Mouse (Mus musculus): ENCODE measurements around the gene Pramel3. TPM values are rescaled to one million over a fixed set of nuclear protein-coding genes. Genes with fewer than 3 reads are reported as not detected.
"Not testable (repeated sequence)": the region's sequence is repeated elsewhere in the genome, so short reads cannot be mapped to it uniquely, and the experiment has no call there.

Pramel3 gene
- not detected in 2 replicates for polyA plus RNA-seq (2014; fragmentation: Nextera tagmentation; extraction: Ambion mirVana)

DNA sequence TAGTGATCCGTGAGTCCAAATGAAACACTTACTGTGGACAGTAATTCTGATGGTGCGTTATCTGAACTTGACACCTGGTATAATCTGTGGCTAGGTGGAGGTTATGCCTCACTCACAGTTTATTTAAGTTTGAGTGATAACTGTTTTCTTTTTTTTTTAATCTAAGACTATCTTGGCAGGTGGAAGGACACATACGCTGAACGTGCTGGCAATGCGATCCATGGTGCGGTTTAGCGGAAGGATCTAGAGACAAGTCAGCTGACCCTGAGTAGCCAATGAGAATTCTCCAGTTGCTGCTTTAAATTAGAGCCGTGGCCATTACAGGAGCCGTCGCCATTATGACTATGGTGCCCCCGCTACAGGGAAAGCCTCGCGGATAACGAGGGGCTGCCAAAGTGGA is at the start of gene Pramel3:
TSS of gene Pramel3 (plus strand) at position 301 of the 400 bp plus-strand sequence.
- H3K27ac ChIP-seq (ENCODE audit: low read depth, low read length); ATAC-seq (ENCODE audit: insufficient read depth, low FRiP score, low TSS enrichment); H3K9ac ChIP-seq (ENCODE audit: low read length); H3K4me1 ChIP-seq (ENCODE audit: control insufficient read depth, insufficient read depth, low read length); H3K4me3 ChIP-seq (ENCODE audit: low read depth, low read length); H3K27me3 ChIP-seq (ENCODE audit: control insufficient read depth, insufficient read depth, low read length); H3K4me2 ChIP-seq (ENCODE audit: low read depth); H3K36me3 ChIP-seq (ENCODE audit: control insufficient read depth, insufficient read depth, low read length); DNase-seq (ENCODE audit: low spot score); H3K9me3 ChIP-seq (ENCODE audit: control insufficient read depth, low read length): not testable (repeated sequence)
- 97% methylated on average over 14 of the region's 14 CpGs for WGBS

DNA sequence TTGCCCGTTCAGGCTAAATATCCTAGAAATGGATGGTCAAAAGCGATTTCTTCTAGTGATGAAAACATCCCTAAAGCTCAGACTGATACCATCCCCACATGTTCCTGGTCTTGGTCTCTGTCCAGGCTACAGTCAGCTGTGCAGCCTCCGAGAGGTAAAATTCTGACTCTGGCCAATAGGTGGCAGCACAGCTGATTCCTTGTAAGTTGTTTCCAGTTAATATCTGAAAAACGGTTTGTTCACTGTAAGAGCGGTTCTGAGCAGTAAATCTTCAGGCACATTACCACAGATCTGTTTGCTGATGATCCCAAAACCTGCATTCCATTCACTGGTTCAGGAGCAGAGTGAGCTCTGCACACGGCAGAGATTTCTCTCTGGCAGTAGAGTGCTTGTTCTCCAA is 58.6 kb downstream of the Pramel3 start:
- not testable (repeated sequence) for H3K27me3 ChIP-seq (ENCODE audit: control insufficient read depth, insufficient read depth, low read length); H3K36me3 ChIP-seq (ENCODE audit: control insufficient read depth, insufficient read depth, low read length); DNase-seq (ENCODE audit: low spot score); ATAC-seq (ENCODE audit: insufficient read depth, low FRiP score, low TSS enrichment); H3K9me3 ChIP-seq (ENCODE audit: control insufficient read depth, low read length); H3K4me2 ChIP-seq (ENCODE audit: low read depth); H3K27ac ChIP-seq (ENCODE audit: low read depth, low read length); H3K4me3 ChIP-seq (ENCODE audit: low read depth, low read length); H3K9ac ChIP-seq (ENCODE audit: low read length); H3K4me1 ChIP-seq (ENCODE audit: control insufficient read depth, insufficient read depth, low read length)
- 48% methylated on average over 2 of the region's 6 CpGs for WGBS

DNA sequence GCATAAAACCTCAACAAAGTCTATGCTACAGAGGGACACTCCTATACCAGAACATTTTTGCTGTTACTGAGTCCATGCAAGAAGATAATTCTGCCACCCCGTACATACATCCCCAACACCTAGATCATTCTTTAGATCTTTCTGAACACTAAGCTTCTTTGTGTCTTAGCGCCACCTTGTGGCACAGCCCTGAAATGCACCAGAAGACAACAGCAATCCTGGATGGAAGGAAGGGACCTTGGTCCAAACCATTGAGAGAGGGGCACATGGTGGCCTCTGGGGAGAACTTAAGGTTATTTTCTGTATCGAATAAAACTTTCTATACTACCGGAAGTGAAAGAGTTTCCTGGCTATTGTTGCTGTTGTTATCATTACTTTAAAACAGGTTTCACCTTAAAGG is 59.8 kb downstream of the Pramel3 start:
- not testable (repeated sequence) for H3K27me3 ChIP-seq (ENCODE audit: control insufficient read depth, insufficient read depth, low read length); ATAC-seq (ENCODE audit: insufficient read depth, low FRiP score, low TSS enrichment); H3K36me3 ChIP-seq (ENCODE audit: control insufficient read depth, insufficient read depth, low read length); H3K4me1 ChIP-seq (ENCODE audit: control insufficient read depth, insufficient read depth, low read length); H3K4me3 ChIP-seq (ENCODE audit: low read depth, low read length); H3K4me2 ChIP-seq (ENCODE audit: low read depth); H3K9me3 ChIP-seq (ENCODE audit: control insufficient read depth, low read length); DNase-seq (ENCODE audit: low spot score); H3K27ac ChIP-seq (ENCODE audit: low read depth, low read length); H3K9ac ChIP-seq (ENCODE audit: low read length)
- no CpG with 5 or more reads among the region's 4 CpGs for WGBS

Other genes with a start within 250 kb of the Pramel3 start
- gene Gm15023, start 124.7 kb upstream of the Pramel3 start, polyA plus RNA-seq (2014; fragmentation: Nextera tagmentation; extraction: Ambion mirVana) = not detected in 2 replicates
- 0.74 and 0.96 TPM in 2 replicates for gene Tceal6, start 91.6 kb upstream of the Pramel3 start, polyA plus RNA-seq (2014; fragmentation: Nextera tagmentation; extraction: Ambion mirVana)
- gene Gm5128, start 71.0 kb downstream of the Pramel3 start, polyA plus RNA-seq (2014; fragmentation: Nextera tagmentation; extraction: Ambion mirVana) = not detected in 2 replicates
- not detected in 2 replicates for gene Gm7903, start 131.5 kb downstream of the Pramel3 start, polyA plus RNA-seq (2014; fragmentation: Nextera tagmentation; extraction: Ambion mirVana)
- not detected in 2 replicates for gene AV320801, start 192.3 kb downstream of the Pramel3 start, polyA plus RNA-seq (2014; fragmentation: Nextera tagmentation; extraction: Ambion mirVana)

Data from neural tube, embryonic 11.5 days (tissue).